Mouse (Mus musculus) heart, postnatal 4 days (tissue): ENCODE data around the gene Gm37240. TPM values are rescaled to one million over a fixed set of nuclear protein-coding genes. Genes with fewer than 3 reads are reported as not detected.

Experiments used
- DNase-seq: peaks from one replicate; pipeline ENCODE4 v3.0.0; 2021
- total RNA-seq, 2 experiments: library from RNA; stranded (reverse); gene quantifications; 2 replicates each; pipeline ENCODE4 v1.2.3; 2021

The Gm37240 gene
- total RNA-seq, 2 experiments from 2014 or later: 19.6 to 20.6 TPM

GRCm38 (mm10) chr3:85571276-85571675 is 316.0 kb downstream of the Gm37240 start:
- peak; percentile 67 for DNase-seq

- peak; percentile 30 for DNase-seq
Observed at GRCm38 (mm10) chr3:85564603-85565002, 322.7 kb downstream of the Gm37240 start.

GRCm38 (mm10) chr3:85553731-85554277 is 333.5 kb downstream of the Gm37240 start:
- no peak for DNase-seq

- peak; percentile 59 for DNase-seq
Observed at GRCm38 (mm10) chr3:85551352-85551751, 336.0 kb downstream of the Gm37240 start.

GRCm38 (mm10) chr3:85550312-85550711 is 337.0 kb downstream of the Gm37240 start:
- DNase-seq: no peak

- peak; percentile 27 for DNase-seq
Observed at GRCm38 (mm10) chr3:85543652-85544051, 343.7 kb downstream of the Gm37240 start.

- DNase-seq: no peak
Observed at GRCm38 (mm10) chr3:85542765-85543164, 344.6 kb downstream of the Gm37240 start.

GRCm38 (mm10) chr3:85535621-85536520 is 351.4 kb downstream of the Gm37240 start:
- no peak for DNase-seq

- no peak for DNase-seq
Observed at GRCm38 (mm10) chr3:85535042-85535441, 352.3 kb downstream of the Gm37240 start.

- no peak for DNase-seq
Observed at GRCm38 (mm10) chr3:85532376-85532775, 354.9 kb downstream of the Gm37240 start.

- no peak for DNase-seq
Observed at GRCm38 (mm10) chr3:85530601-85531161, 356.6 kb downstream of the Gm37240 start.

- DNase-seq: no peak
Observed at GRCm38 (mm10) chr3:85521311-85521907, 365.9 kb downstream of the Gm37240 start.

- DNase-seq: peak; percentile 66
Observed at GRCm38 (mm10) chr3:85518668-85519067, 368.6 kb downstream of the Gm37240 start.

- peak; percentile 79 for DNase-seq
Observed at GRCm38 (mm10) chr3:85518072-85518471, 369.2 kb downstream of the Gm37240 start.

- no peak for DNase-seq
Observed at GRCm38 (mm10) chr3:85516739-85517396, 370.4 kb downstream of the Gm37240 start.

- peak; percentile 20 for DNase-seq
Observed at GRCm38 (mm10) chr3:85514700-85515099, 372.6 kb downstream of the Gm37240 start.

- DNase-seq: no peak
Observed at GRCm38 (mm10) chr3:85508717-85509279, 378.5 kb downstream of the Gm37240 start.

- no peak for DNase-seq
Observed at GRCm38 (mm10) chr3:85500096-85500495, 387.2 kb downstream of the Gm37240 start.

GRCm38 (mm10) chr3:85496146-85496545 is 391.2 kb downstream of the Gm37240 start:
- DNase-seq: no peak

GRCm38 (mm10) chr3:85493796-85494195 is 393.5 kb downstream of the Gm37240 start:
- no peak for DNase-seq

- no peak for DNase-seq
Observed at GRCm38 (mm10) chr3:85490204-85490603, 397.1 kb downstream of the Gm37240 start.

- no peak for DNase-seq
Observed at GRCm38 (mm10) chr3:85487379-85487778, 399.9 kb downstream of the Gm37240 start.
